Mouse (Mus musculus) cerebellum, adult 2 months (tissue): ENCODE measurements at regions not wholly inside any gene's neighbourhood (a gene's known extent, or its start where the extent isn't known, plus 50 kb on each side); places are given as distances from the start of the nearest gene placed in this dataset.
"Not testable (repeated sequence)": the region's sequence is repeated elsewhere in the genome, so short reads cannot be mapped to it uniquely, and the experiment has no call there.

Experiments used
- DNase-seq, 2 experiments: peaks; one replicate each; pipeline ENCODE4 v3.0.0; 2021
- H3K27ac ChIP-seq: fragments of 200-500 bp; 2 replicates; pipeline ENCODE4 v1.5.1; 2012; ENCODE audit warnings: low read length, control low read depth, inconsistent platforms; ENCODE audit not compliant: insufficient read depth
- H3K27me3 ChIP-seq: fragments of 200-500 bp; 2 replicates; pipeline ENCODE4 v1.6.1; 2012; ENCODE audit warnings: inconsistent platforms, mild to moderate bottlenecking, low read length, moderate library complexity; ENCODE audit not compliant: control insufficient read depth, insufficient read depth
- H3K4me1 ChIP-seq: fragments of 200-500 bp; 2 replicates; pipeline ENCODE4 v1.6.1; 2011; ENCODE audit warnings: low read length; ENCODE audit not compliant: control insufficient read depth, insufficient read depth
- H3K4me3 ChIP-seq: fragments of 200-500 bp; replicated peaks from 2 replicates; pipeline ENCODE3; 2011; ENCODE audit warnings: mild to moderate bottlenecking, low read depth, low read length, control low read depth; ENCODE audit not compliant: insufficient read depth
- CTCF ChIP-seq: fragments of 200-500 bp; IDR thresholded peaks from 2 replicates; pipeline ENCODE4 v1.5.1; 2011; ENCODE audit warnings: low read depth, mild to moderate bottlenecking, control low read depth, low read length, moderate library complexity, borderline replicate concordance; ENCODE audit not compliant: insufficient read depth
- POLR2A ChIP-seq: fragments of 200-500 bp; IDR thresholded peaks from 2 replicates; pipeline ENCODE4 v1.6.1; 2011; ENCODE audit warnings: low read length, control low read depth, borderline replicate concordance; ENCODE audit not compliant: insufficient read depth
- WGBS: fragments of 180-500 bp; shearing (Covaris S2); methylation state at CpG from one replicate; pipeline ENCODE4 v1.1.7; 2018; 5-methylcytosine and 5-hydroxymethylcytosine counted together

DNA sequence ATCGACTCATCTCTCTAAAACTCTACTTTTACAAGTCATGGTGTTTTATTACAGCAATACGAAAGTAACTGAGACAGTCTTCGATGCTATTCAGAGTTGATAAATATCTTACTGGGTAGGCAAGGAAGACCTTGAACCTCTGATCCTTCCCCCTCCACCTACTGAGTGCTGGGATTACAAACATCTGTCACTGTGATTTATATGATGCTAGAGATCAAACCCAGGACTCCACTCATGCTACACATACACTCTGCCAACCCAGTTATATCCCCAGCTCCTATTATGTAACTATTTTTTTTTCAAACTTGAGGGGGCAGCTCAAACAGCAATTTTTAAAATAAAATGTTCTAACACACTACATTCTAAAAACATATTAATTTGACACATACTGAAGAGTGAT, 62.6 kb upstream of the Akap13 start:
- no peaks in the 10 kb centered on the region for H3K27me3 ChIP-seq
- WGBS = 93% methylated on average over 3 of the region's 3 CpGs

DNA sequence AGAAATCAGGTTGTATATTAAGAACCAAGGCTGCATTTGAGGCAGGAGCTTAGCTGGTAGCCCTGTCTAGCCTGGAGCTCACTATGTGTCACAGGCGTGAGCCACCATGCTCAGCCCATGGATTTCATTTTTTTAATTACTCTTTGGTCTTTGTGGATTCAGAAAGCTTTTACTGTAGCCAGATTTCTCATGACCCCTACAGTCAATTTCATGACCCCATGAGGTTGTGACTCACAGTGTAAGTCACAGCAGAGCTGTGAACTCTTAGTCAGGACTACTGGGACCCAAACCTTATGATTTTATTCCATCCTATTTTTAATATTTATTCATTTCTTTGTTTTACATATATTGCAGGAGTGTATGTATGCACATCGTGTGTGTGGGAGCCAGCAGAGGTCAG, 61.9 kb upstream of the Akap13 start:
- Histone ChIP-seq H3K4me1 (no peaks in the 10 kb centered on the region), H3K27me3 (no peaks in the 10 kb centered on the region), H3K4me3 (no peak overlapping the region), H3K27ac (no peak overlapping the region)
- DNase-seq = no peak
- no peak for TF ChIP-seq CTCF
- TF ChIP-seq POLR2A = no peak
- WGBS = 97% methylated on average over 2 of the region's 2 CpGs

More for the DNA sequence above, 62.6 kb upstream of the Akap13 start:
- Histone ChIP-seq H3K27ac (no peak overlapping the region), H3K4me1 (no peaks in the 10 kb centered on the region), H3K4me3 (no peak overlapping the region)
- TF ChIP-seq CTCF (no peak), POLR2A (no peak)
- DNase-seq = no peak

DNA sequence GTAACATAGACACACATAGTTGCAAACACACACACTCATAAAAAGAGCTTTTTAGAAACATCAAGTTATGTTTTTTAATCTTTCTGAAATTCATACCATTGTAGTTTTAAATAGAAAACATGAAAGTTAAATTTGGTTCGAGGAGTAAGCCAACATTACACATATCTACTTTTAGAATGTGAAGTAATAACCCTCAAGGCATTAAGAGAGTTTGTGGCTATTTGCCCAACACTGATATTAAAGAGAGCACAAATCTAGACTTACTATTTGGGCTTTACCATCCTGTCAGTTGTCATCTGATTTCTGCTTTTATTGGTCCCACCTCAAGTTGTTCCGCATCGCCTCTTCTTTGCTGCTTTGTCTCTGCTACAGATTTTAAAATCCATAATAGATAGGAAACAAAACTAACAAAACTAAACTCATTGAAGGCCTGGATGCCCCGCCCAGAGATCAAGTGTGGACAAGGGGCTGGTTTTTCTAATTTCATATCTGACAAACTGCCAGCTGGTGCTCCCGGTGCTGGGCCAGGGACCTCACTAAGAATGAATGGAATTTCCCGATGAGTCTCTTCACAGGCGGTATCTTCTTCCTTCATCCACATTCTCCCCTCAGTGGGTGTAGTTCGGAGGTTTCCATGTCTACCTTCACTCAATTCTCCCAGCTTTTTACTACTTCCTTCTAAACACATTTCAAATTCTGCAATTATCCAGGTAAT, 60.3 kb upstream of the Akap13 start:
- H3K4me3 ChIP-seq = no peak overlapping the region

DNA sequence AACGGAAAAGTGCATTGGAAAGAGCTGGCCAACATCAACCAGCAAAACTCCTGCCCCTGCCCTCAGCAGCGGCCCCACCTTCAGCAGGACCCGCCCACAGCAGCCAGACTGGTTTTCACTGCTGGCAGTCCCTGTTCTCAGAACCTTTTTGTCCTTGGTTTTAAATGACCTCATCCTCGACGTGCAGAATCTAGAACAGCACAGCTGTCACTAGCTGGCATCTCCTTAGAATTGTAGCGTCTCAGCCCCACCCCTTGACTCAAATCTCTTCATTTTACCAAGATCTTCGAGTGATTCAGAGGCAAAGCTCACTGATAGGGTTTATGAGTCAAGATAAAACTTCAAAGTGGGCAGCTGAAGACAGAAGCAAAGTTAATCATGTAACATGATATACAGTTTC, 57.8 kb upstream of the Akap13 start:
- TF ChIP-seq CTCF = no peak
- no peak for TF ChIP-seq POLR2A
- no peak for DNase-seq
- 27% methylated on average over 7 of the region's 7 CpGs for WGBS
- H3K4me3 ChIP-seq = no peak overlapping the region
- H3K27me3 ChIP-seq = no peaks in the 10 kb centered on the region
- no peaks in the 10 kb centered on the region for H3K4me1 ChIP-seq
- H3K27ac ChIP-seq = no peak overlapping the region

More for the DNA sequence above, 60.3 kb upstream of the Akap13 start:
- H3K27me3 ChIP-seq = no peaks in the 10 kb centered on the region
- H3K4me1 ChIP-seq = no peaks in the 10 kb centered on the region
- WGBS = 56% methylated on average over 8 of the region's 8 CpGs
- TF ChIP-seq POLR2A (no peak), CTCF (no peak)
- DNase-seq = no peak
- H3K27ac ChIP-seq = no peak overlapping the region

DNA sequence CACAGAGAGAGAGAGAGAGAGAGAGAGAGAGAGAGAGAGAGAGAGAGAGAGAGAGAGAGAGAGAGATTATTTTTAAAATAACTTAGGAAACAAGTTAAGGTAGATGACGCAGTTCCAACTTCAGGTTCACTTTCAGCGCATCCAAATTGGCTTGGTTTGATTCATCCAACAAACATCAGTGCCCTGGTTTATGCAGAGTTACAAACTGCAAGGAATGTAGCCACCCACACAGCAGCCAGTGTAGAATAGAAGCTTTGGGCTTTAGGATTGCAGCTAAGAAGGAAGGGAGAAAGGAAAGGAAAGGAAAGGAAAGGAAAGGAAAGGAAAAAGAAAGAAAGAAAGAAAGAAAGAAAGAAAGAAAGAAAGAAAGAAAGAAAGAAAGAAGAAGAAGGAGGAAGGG, 56.9 kb upstream of the Akap13 start:
- not testable (repeated sequence) for H3K4me3 ChIP-seq, H3K27ac ChIP-seq, DNase-seq, H3K27me3 ChIP-seq, H3K4me1 ChIP-seq
- 85% methylated on average over 2 of the region's 2 CpGs for WGBS

DNA sequence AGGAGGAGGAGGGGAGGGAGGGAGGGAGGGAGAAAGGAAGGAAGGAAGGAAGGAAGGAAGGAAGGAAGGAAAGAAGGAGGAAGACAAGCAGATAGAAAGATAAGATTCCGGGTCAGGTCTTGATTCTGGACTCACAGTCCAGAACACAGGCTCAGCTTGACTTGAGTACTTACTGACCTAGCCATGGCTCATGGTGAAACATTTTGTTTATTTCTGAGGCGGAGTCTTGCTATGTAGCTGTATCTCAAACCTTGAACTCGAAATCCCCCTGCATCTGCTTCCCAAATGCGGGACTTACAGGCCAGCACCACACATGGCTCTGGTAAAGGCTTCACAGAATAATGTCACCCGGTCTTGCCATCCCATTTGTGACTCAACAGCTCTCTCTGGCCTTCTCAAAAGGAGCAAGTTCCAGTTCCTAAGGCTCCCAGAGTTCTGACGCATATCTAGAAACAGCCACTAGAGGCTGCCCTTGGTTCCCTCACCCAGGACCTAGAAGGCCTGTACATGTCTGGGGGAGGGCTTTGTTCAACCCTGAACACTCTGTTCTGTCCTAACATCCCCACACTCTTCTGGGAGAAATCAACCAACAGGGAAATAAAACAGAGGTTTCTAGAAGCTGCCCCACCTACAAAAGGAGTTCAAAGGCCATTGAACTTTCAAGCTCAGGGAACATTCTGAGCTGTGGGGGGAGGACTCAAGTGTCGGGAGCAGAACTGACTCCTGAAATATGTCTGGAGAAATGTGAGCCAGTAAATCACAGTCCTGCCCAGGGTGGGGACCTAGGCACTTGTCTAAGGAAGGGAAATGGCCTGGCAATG, 56.2 kb upstream of the Akap13 start:
- Histone ChIP-seq H3K4me1 (no peaks in the 10 kb centered on the region), H3K27ac (no peak overlapping the region), H3K4me3 (no peak overlapping the region), H3K27me3 (no peaks in the 10 kb centered on the region)
- TF ChIP-seq CTCF (peak; percentile 46; the same call in 1 of the 2 replicates), POLR2A (no peak)
- 62% methylated on average over 7 of the region's 7 CpGs for WGBS
- peak; percentile 10 to 14 for DNase-seq

DNA sequence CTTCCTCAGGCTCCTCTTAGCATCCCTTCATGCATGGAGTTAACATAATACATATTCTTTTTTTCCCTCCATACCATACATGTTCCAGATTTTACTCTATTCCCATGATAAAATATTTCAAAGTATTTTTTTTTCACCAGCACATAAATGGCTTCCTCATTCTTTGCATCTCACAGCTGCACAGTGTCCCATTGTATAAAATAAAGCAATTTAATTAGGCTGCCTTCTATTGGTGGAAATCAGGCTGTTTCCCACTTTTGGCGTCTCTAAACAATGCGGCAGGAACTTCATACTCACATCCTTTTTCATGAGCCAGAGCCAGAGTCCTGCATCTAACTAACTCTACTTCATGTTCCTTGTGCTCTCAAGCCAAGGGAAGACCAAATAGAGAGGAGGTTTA, 54.9 kb upstream of the Akap13 start:
- no peak overlapping the region for H3K27ac ChIP-seq
- 76% methylated on average over 2 of the region's 2 CpGs for WGBS
- no peak for DNase-seq
- no peak overlapping the region for H3K4me3 ChIP-seq
- no peaks in the 10 kb centered on the region for H3K27me3 ChIP-seq
- TF ChIP-seq POLR2A = no peak
- no peak for TF ChIP-seq CTCF
- no peaks in the 10 kb centered on the region for H3K4me1 ChIP-seq

DNA sequence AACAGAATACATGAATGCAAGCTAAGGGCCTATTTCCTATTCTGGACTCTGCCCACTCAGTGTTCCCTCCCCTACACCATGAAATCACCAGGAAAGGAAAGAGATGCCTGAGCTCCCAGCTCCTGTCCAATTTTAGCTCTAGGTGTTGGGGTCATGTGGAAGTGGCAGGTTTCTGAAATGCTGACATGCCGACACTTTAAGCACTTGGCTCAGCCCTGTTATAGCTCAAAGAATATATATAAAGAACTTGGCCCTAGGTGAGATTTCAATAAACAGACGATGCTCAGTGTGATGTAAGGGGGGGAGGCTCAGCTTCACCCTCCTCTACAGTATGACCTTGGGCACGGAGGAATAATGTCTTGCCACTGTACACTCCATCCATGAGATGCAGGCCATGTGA, 50.4 kb upstream of the Akap13 start:
- WGBS = 80% methylated on average over 3 of the region's 3 CpGs
- DNase-seq = no peak
- H3K27me3 ChIP-seq = no peaks in the 10 kb centered on the region
- no peak overlapping the region for H3K27ac ChIP-seq
- H3K4me1 ChIP-seq = no peaks in the 10 kb centered on the region; the same call in 1 of the 2 replicates
- no peak for TF ChIP-seq POLR2A
- no peak for TF ChIP-seq CTCF
- no peak overlapping the region for H3K4me3 ChIP-seq
